Mouse (Mus musculus) midbrain, embryonic 11.5 days (tissue): ENCODE results near the gene Pole2. TPM values are rescaled to one million over a fixed set of nuclear protein-coding genes. Genes with fewer than 3 reads are reported as not detected.

ENCODE experiments used
- ATAC-seq: fragments of 200-750 bp; cut with Nextera tagmentation; 2 replicates; pipeline ENCODE4 v1.8.0; 2017; ENCODE audit warnings: moderate TSS enrichment, moderate library complexity; ENCODE audit not compliant: low FRiP score
- DNase-seq: peaks from one replicate; pipeline ENCODE4 v3.0.0; 2015; ENCODE audit warnings: low spot score; ENCODE audit errors: missing footprints
- H3K27ac ChIP-seq: fragments of 300-500 bp; sonication (generic); 2 replicates; pipeline ENCODE4 v1.5.1; 2014; ENCODE audit warnings: low read depth, low read length
- H3K27me3 ChIP-seq: fragments of 300-500 bp; sonication (generic); 2 replicates; pipeline ENCODE4 v1.6.1; 2014; ENCODE audit warnings: mild to moderate bottlenecking, low read length, moderate library complexity, mixed read lengths; ENCODE audit not compliant: control insufficient read depth, insufficient read depth
- H3K36me3 ChIP-seq: fragments of 300-500 bp; sonication (generic); 2 replicates; pipeline ENCODE4 v1.6.1; 2014; ENCODE audit warnings: mild to moderate bottlenecking, low read length, moderate library complexity, mixed read lengths; ENCODE audit not compliant: control insufficient read depth, insufficient read depth
- H3K4me1 ChIP-seq: fragments of 300-500 bp; sonication (generic); 2 replicates; pipeline ENCODE4 v1.6.1; 2014; ENCODE audit warnings: low read length; ENCODE audit not compliant: control insufficient read depth, insufficient read depth
- H3K4me2 ChIP-seq: fragments of 300-500 bp; sonication (generic); 2 replicates; pipeline ENCODE4 v1.6.1; 2014; ENCODE audit warnings: mild to moderate bottlenecking, moderate library complexity
- H3K4me3 ChIP-seq: fragments of 300-500 bp; sonication (generic); 2 replicates; pipeline ENCODE4 v1.5.1; 2014; ENCODE audit warnings: low read depth, low read length
- H3K9ac ChIP-seq: fragments of 300-500 bp; sonication (generic); 2 replicates; pipeline ENCODE4 v1.6.1; 2014; ENCODE audit warnings: low read length
- H3K9me3 ChIP-seq: fragments of 300-500 bp; sonication (generic); 2 replicates; pipeline ENCODE4 v1.6.1; 2016; ENCODE audit warnings: low read length; ENCODE audit not compliant: control insufficient read depth
- WGBS: fragments of 180-500 bp; shearing (Covaris S2); extraction: QIAGEN DNeasy Blood & Tissue Kit; methylation state at CpG from one replicate; pipeline ENCODE4 v1.1.7; 2014; 5-methylcytosine and 5-hydroxymethylcytosine counted together
- polyA plus RNA-seq: library from polyadenylated mRNA; unstranded; fragments of >200 nt; fragmentation: Nextera tagmentation; extraction: Ambion mirVana; gene quantifications from 2 replicates; pipeline ENCODE4 v1.2.1, GENCODE M21; 2014

Gene Pole2
- polyA plus RNA-seq, 1 experiment from 2014 or later = 31.6 TPM

GRCm38 (mm10) chr12:69204052-69204833, 23.8 kb downstream of the Pole2 start, which contains the start of gene Gm49384:
Gene Gm49384 (minus strand): TSS chr12:69204267.
- WGBS = 76% methylated on average over 16 of the region's 16 CpGs

GRCm38 (mm10) chr12:69198985-69199384, 29.0 kb downstream of the Pole2 start:
- Histone ChIP-seq H3K36me3 (peaks cover 8% of the 10 kb centered on the region; the same call in 1 of the 2 replicates), H3K4me3 (no peak overlapping the region), H3K27ac (no peak overlapping the region), H3K4me1 (peaks cover 15% of the 10 kb centered on the region), H3K9me3 (no peaks in the 10 kb centered on the region), H3K9ac (no peak overlapping the region), H3K27me3 (no peaks in the 10 kb centered on the region), H3K4me2 (no peak overlapping the region)
- ATAC-seq = no peak
- DNase-seq = peak; percentile 64

More at GRCm38 (mm10) chr12:69204052-69204833, 23.8 kb downstream of the Pole2 start, which contains the start of gene Gm49384:
- no peak within 1 kb of the TSS for H3K4me3 ChIP-seq
- ATAC-seq (peak; percentile 52; the same call in 1 of the 2 replicates), DNase-seq (peak; percentile 83)
- no peak within 1 kb of the TSS for H3K9ac ChIP-seq
- no peak within 1 kb of the TSS for H3K4me2 ChIP-seq
- no peaks in the 10 kb centered on the region for H3K27me3 ChIP-seq
- no peaks in the 10 kb centered on the region for H3K9me3 ChIP-seq
- peaks cover 11% of the 10 kb centered on the region; the same call in 1 of the 2 replicates for H3K36me3 ChIP-seq
- H3K27ac ChIP-seq = no peak within 1 kb of the TSS
- no peaks in the 10 kb centered on the region for H3K4me1 ChIP-seq

GRCm38 (mm10) chr12:69198164-69198535, 29.8 kb downstream of the Pole2 start, which contains the start of gene Dnaaf2:
Gene Dnaaf2 (minus strand): TSS chr12:69198429.
- Histone ChIP-seq H3K4me2 (peak within 1 kb of the TSS; percentile 98), H3K9me3 (no peaks in the 10 kb centered on the region), H3K9ac (peak within 1 kb of the TSS; percentile 89), H3K27ac (peak within 1 kb of the TSS; percentile 79), H3K4me3 (peak within 1 kb of the TSS; percentile 93), H3K27me3 (no peaks in the 10 kb centered on the region), H3K4me1 (peaks cover 15% of the 10 kb centered on the region), H3K36me3 (peaks cover 6% of the 10 kb centered on the region; the same call in 1 of the 2 replicates)
- peak; percentile 67 for ATAC-seq
- peak; percentile 97 for DNase-seq
- 1% methylated on average over 18 of the region's 18 CpGs for WGBS

GRCm38 (mm10) chr12:69197378-69198163, 30.4 kb downstream of the Pole2 start:
- Histone ChIP-seq H3K4me3 (peak overlapping the region; percentile 93), H3K27ac (peak overlapping the region; percentile 79), H3K36me3 (peaks cover 6% of the 10 kb centered on the region; the same call in 1 of the 2 replicates), H3K4me1 (peaks cover 15% of the 10 kb centered on the region), H3K4me2 (peak overlapping the region; percentile 98), H3K9ac (peak overlapping the region; percentile 89), H3K27me3 (no peaks in the 10 kb centered on the region), H3K9me3 (no peaks in the 10 kb centered on the region)
- ATAC-seq (peak; percentile 80), DNase-seq (peak; percentile 97)
- under 1% methylated on average over 94 of the region's 94 CpGs for WGBS

GRCm38 (mm10) chr12:69196444-69197377, 31.3 kb downstream of the Pole2 start, which contains the start of gene Gm49383:
Gene Gm49383 (minus strand): TSS chr12:69197104.
- peak within 1 kb of the TSS; percentile 89 for H3K9ac ChIP-seq
- under 1% methylated on average over 75 of the region's 75 CpGs for whole genome bisulfite sequencing
- peak within 1 kb of the TSS; percentile 79 for H3K27ac ChIP-seq
- no peaks in the 10 kb centered on the region for H3K27me3 ChIP-seq
- H3K36me3 ChIP-seq = peaks cover 6% of the 10 kb centered on the region; the same call in 1 of the 2 replicates
- H3K4me1 ChIP-seq = peaks cover 15% of the 10 kb centered on the region
- no peaks in the 10 kb centered on the region for H3K9me3 ChIP-seq
- DNase-seq = peak; percentile 98
- peak within 1 kb of the TSS; percentile 98 for H3K4me2 ChIP-seq
- H3K4me3 ChIP-seq = peak within 1 kb of the TSS; percentile 93
- ATAC-seq = peak; percentile 88

GRCm38 (mm10) chr12:69192637-69193036, 35.4 kb downstream of the Pole2 start:
- Histone ChIP-seq H3K36me3 (0 out of 2 replicates have a peak, but pooled peaks cover 10% of the 10 kb centered on the region), H3K4me2 (no peak overlapping the region), H3K9me3 (no peaks in the 10 kb centered on the region), H3K27me3 (no peaks in the 10 kb centered on the region), H3K4me3 (no peak overlapping the region), H3K27ac (no peak overlapping the region), H3K4me1 (peaks cover 4% of the 10 kb centered on the region; the same call in 1 of the 2 replicates), H3K9ac (no peak overlapping the region)
- DNase-seq (no peak), ATAC-seq (no peak)
- 94% methylated on average over 2 of the region's 2 CpGs for WGBS

GRCm38 (mm10) chr12:69191396-69191795, 36.6 kb downstream of the Pole2 start:
- DNase-seq = peak; percentile 69
- peaks cover 8% of the 10 kb centered on the region; the same call in 1 of the 2 replicates for H3K4me1 ChIP-seq
- WGBS = 91% methylated on average over 5 of the region's 5 CpGs
- H3K4me3 ChIP-seq = no peak overlapping the region
- no peaks in the 10 kb centered on the region for H3K9me3 ChIP-seq
- H3K27ac ChIP-seq = no peak overlapping the region
- no peaks in the 10 kb centered on the region for H3K27me3 ChIP-seq
- H3K36me3 ChIP-seq = 0 out of 2 replicates have a peak, but pooled peaks cover 10% of the 10 kb centered on the region
- no peak overlapping the region for H3K9ac ChIP-seq
- ATAC-seq = no peak
- no peak overlapping the region for H3K4me2 ChIP-seq

- no peak overlapping the region for H3K4me3 ChIP-seq
- no peak for ATAC-seq
- 0 out of 2 replicates have a peak, but pooled peaks cover 10% of the 10 kb centered on the region for H3K36me3 ChIP-seq
Measured at GRCm38 (mm10) chr12:69190522-69190921, 37.5 kb downstream of the Pole2 start.

More at GRCm38 (mm10) chr12:69190522-69190921, 37.5 kb downstream of the Pole2 start:
- Histone ChIP-seq H3K9ac (no peak overlapping the region), H3K27ac (no peak overlapping the region), H3K4me2 (no peak overlapping the region), H3K27me3 (no peaks in the 10 kb centered on the region), H3K9me3 (no peaks in the 10 kb centered on the region), H3K4me1 (peaks cover 5% of the 10 kb centered on the region; the same call in 1 of the 2 replicates)
- 97% methylated on average over 1 of the region's 1 CpGs for WGBS
- DNase-seq = peak; percentile 83
